ENCODE assay signal across 26 mouse cellular contexts in genomic region chr7:122702443-122702842, GRCm38 (mm10). TPM values are rescaled to one million over a fixed set of nuclear protein-coding genes. Genes with fewer than 3 reads are reported as not detected.
DNase-seq lines count a peak whose midpoint lies in the region; ATAC-seq and TF ChIP-seq lines count a peak whose summit lies in the region.
"Had no signal": no experiment of that assay in that cellular context is flagged by ENCODE, and none has a peak within 500 bp of the region (broad histone marks: within the 10 kb centered on the region; RNA-seq: fewer than 3 reads in every experiment).

No protein-coding gene starts in this region.

- no peak for TF ChIP-seq CTCF in lung, embryonic 14.5 days (IDR thresholded peaks at IDR 0.05; ENCODE audit: low read depth)

- H3K27ac ChIP-seq in lung, embryonic 14.5 days (ENCODE audit: low read depth): peak overlapping the region; percentile 47; the same call in 1 of the 2 replicates
- H3K27ac ChIP-seq: forebrain, embryonic 10.5 days; forebrain, embryonic 13.5 days; gastrocnemius, adult 2 months; heart, embryonic 15.5 days; hindbrain, embryonic 10.5 days; hindbrain, embryonic 13.5 days had no signal

- no peaks in the 10 kb centered on the region for H3K9me3 ChIP-seq in lung, embryonic 14.5 days (ENCODE audit: low read depth, low read length)
- H3K9me3 ChIP-seq: forebrain, embryonic 10.5 days; forebrain, embryonic 13.5 days; heart, embryonic 12.5 days; heart, embryonic 15.5 days; hindbrain, embryonic 10.5 days; hindbrain, embryonic 13.5 days had no signal

- no peak overlapping the region for H3K9ac ChIP-seq in lung, embryonic 14.5 days
- H3K9ac ChIP-seq: forebrain, embryonic 13.5 days; heart, embryonic 12.5 days; heart, embryonic 15.5 days; hindbrain, embryonic 13.5 days had no signal

- H3K27me3 ChIP-seq in lung, embryonic 14.5 days (ENCODE audit: insufficient read depth, low read length): no peaks in the 10 kb centered on the region
- H3K27me3 ChIP-seq: forebrain, embryonic 13.5 days; heart, embryonic 12.5 days; heart, embryonic 15.5 days; hindbrain, embryonic 13.5 days had no signal

- no peaks in the 10 kb centered on the region for H3K4me1 ChIP-seq in lung, embryonic 14.5 days (ENCODE audit: insufficient read depth)
- H3K4me1 ChIP-seq: forebrain, embryonic 10.5 days; forebrain, embryonic 13.5 days; heart, embryonic 12.5 days; heart, embryonic 15.5 days; hindbrain, embryonic 10.5 days had no signal

- H3K4me2 ChIP-seq in lung, embryonic 14.5 days: no peak overlapping the region
- H3K4me2 ChIP-seq: forebrain, embryonic 13.5 days; heart, embryonic 12.5 days; heart, embryonic 15.5 days; hindbrain, embryonic 13.5 days had no signal

- H3K4me3 ChIP-seq in lung, embryonic 14.5 days (ENCODE audit: low read depth, low read length): no peak overlapping the region
- H3K4me3 ChIP-seq: forebrain, embryonic 10.5 days; forebrain, embryonic 13.5 days; gastrocnemius, adult 2 months; heart, embryonic 12.5 days; heart, embryonic 15.5 days; hindbrain, embryonic 10.5 days; hindbrain, embryonic 13.5 days had no signal

- 50% methylated on average over 4 of the region's 4 CpGs for WGBS in lung, embryonic 14.5 days

- peak; percentile 68 for ATAC-seq in frontal cortex, adult (ENCODE audit: low TSS enrichment)
- ATAC-seq in lung, embryonic 14.5 days (ENCODE audit: insufficient read depth): peak; percentile 33
- ATAC-seq: activated CD4-positive, CD25-positive, alpha-beta regulatory T cell, adult 4 months; forebrain, embryonic 13.5 days; forebrain, embryonic 16.5 days; hindbrain, embryonic 16.5 days had no signal

- DNase-seq in frontal cortex, postnatal 10 days (ENCODE audit: low spot score in 2 of 2): no peak
- DNase-seq in layer of hippocampus, adult 9-11 months: peak; percentile 19
- DNase-seq in layer of hippocampus, adult 18-20 months (ENCODE audit: low spot score in 2 of 2): no peak
- DNase-seq in lung, embryonic 14.5 days: peak; percentile 32
- no peak for DNase-seq in lung, postnatal 4 days
- DNase-seq in right cerebral cortex, postnatal 25 days: peak; percentile 23
- DNase-seq in right cerebral cortex, postnatal 36 days (ENCODE audit: low spot score in 2 of 2): no peak
- DNase-seq: adrenal gland, adult 8-10 months; adrenal gland, postnatal 25 days; cerebellum, adult 18-20 months; cerebellum, adult 9-10 months; gastrocnemius, adult 2 months; gastrocnemius, postnatal 14 days; heart, postnatal 36 days had no signal

- H3K36me3 ChIP-seq in lung, embryonic 14.5 days (ENCODE audit: insufficient read depth): no peaks in the 10 kb centered on the region
- H3K36me3 ChIP-seq: forebrain, embryonic 10.5 days; heart, embryonic 12.5 days; heart, embryonic 15.5 days; hindbrain, embryonic 10.5 days; hindbrain, embryonic 13.5 days had no signal

RNA-seq across cellular contexts. Expression of gene Cacng3, which starts 32.2 kb away (rescaled TPM):
- 10 to 100 TPM; 62.5 to 67.0 TPM for total RNA-seq in layer of hippocampus, adult 18-20 months (2021)
- 0.08 and 0.41 TPM in 2 replicates for polyA plus RNA-seq in lung, embryonic 14.5 days (2014; fragmentation: Nextera tagmentation; extraction: Ambion mirVana)
- total RNA-seq: ES-E14; gastrocnemius, adult 2 months; gastrocnemius, postnatal 4 days; heart, postnatal 36 days had no signal
- polyA plus RNA-seq: activated CD4-positive, CD25-positive, alpha-beta regulatory T cell, adult 4 months; heart, embryonic 12.5 days had no signal

Comparison
In these comparisons a context has a peak if more than half of its experiments do, and no peak if none do; other contexts are left out.
1. DNase-seq: peak in layer of hippocampus, adult 9-11 months (single experiment), lung, embryonic 14.5 days (single experiment) and right cerebral cortex, postnatal 25 days (single experiment); none in frontal cortex, postnatal 10 days (0 of 2), layer of hippocampus, adult 18-20 months (0 of 2), lung, postnatal 4 days (0 of 2) and right cerebral cortex, postnatal 36 days (0 of 2).